Mouse (Mus musculus): ENCODE results near the gene Sh3bgrl2. TPM values are rescaled to one million over a fixed set of nuclear protein-coding genes. Genes with fewer than 3 reads are reported as not detected.

Gene Sh3bgrl2
- polyA plus RNA-seq, 1 experiment from 2014 or later, result 19.4 TPM

DNA sequence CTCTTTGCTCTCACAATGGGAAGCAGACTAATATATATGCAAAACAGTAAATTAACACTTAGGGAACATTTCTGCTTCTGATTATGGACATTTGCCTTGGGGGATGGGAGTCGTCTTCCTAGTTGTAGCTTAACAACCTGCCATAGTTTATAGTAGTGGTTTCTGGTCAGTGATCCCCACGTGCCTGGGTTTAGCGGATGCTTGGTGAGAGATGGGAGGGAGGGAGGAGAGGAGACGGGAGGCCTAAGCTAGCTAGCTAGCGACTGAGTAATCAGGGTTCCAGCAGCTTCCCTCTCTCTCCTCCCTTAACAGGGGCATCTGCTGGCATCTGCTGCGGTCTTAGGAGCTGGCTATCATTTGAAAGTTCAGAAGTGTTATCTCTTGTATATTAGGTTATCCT lies 8.1 kb downstream of the Sh3bgrl2 start:
- H3K4me2 ChIP-seq (ENCODE audit: low read length), result no peak overlapping the region
- H3K9me3 ChIP-seq (ENCODE audit: control insufficient read depth, low read length), result no peaks in the 10 kb centered on the region
- peak; percentile 29; the same call in 1 of the 2 replicates for ATAC-seq
- no peaks in the 10 kb centered on the region for H3K27me3 ChIP-seq (replicated peaks; ENCODE audit: control insufficient read depth, insufficient read depth, low read length)
- no peak overlapping the region for H3K4me3 ChIP-seq (replicated peaks; ENCODE audit: low read length)
- no peak overlapping the region for H3K9ac ChIP-seq (replicated peaks; ENCODE audit: low read depth, low read length)
- H3K36me3 ChIP-seq (ENCODE audit: control insufficient read depth, insufficient read depth), result no peaks in the 10 kb centered on the region
- peak overlapping the region; percentile 58 for H3K27ac ChIP-seq (ENCODE audit: low read length)
- WGBS, result 36% methylated on average over 6 of the region's 6 CpGs
- peaks cover 24% of the 10 kb centered on the region for H3K4me1 ChIP-seq (replicated peaks; ENCODE audit: control insufficient read depth, insufficient read depth, low read length)

DNA sequence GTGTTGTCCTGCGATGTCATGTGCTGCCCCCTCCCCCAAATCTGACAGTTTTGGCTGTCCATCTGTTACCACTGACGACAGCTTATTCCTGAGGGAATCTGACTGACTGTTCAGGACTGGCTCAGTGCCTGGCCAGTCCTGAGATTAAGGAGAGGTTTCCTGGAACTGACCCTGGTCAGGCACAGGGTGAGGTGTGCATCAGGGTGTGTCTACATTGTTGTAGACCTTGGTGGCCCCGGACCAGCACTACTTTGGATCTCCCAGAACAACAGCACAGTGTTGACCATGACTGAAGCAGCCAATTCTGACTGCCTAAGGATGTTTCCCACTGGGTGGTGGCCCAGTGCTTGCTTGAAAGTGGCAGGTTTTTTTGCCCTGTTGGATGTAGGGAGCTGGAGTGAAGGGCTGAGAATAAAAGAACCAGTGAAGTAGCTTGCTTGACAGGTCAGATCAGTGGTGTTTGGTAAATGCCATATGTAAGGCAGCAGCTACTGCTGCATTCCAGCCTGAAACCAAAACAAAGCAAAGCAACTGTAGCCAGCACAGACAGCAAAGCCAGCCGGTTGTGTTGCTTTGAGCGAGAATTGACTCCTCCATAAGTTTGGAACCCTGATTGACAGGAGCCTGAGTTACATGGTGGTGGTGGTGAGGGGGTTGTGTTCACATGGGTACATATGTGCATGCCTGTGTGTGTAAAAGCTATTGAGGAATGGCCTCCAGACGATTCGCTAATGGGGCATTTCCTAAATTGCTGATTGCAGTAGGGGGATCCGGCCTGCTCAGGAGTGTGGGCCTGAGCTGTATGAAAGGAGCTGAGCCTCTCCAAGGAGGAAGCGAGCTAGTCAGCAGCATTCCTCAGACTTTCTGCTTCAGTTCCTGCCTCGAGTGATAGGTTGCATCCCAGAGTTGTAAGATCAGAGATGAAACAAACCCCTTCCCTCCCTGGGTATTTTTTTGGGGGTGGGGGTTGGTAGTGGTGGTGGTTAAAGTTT lies 8.9 kb downstream of the Sh3bgrl2 start:
- Histone ChIP-seq H3K27ac (ENCODE audit: low read length) (peak overlapping the region; percentile 85), H3K4me1 (replicated peaks; ENCODE audit: control insufficient read depth, insufficient read depth, low read length) (peaks cover 24% of the 10 kb centered on the region), H3K9me3 (ENCODE audit: control insufficient read depth, low read length) (no peaks in the 10 kb centered on the region), H3K4me2 (ENCODE audit: low read length) (no peak overlapping the region), H3K27me3 (replicated peaks; ENCODE audit: control insufficient read depth, insufficient read depth, low read length) (no peaks in the 10 kb centered on the region), H3K9ac (replicated peaks; ENCODE audit: low read depth, low read length) (no peak overlapping the region), H3K36me3 (ENCODE audit: control insufficient read depth, insufficient read depth) (no peaks in the 10 kb centered on the region), H3K4me3 (replicated peaks; ENCODE audit: low read length) (no peak overlapping the region)
- WGBS, result 43% methylated on average over 10 of the region's 10 CpGs
- ATAC-seq, result peak; percentile 59

DNA sequence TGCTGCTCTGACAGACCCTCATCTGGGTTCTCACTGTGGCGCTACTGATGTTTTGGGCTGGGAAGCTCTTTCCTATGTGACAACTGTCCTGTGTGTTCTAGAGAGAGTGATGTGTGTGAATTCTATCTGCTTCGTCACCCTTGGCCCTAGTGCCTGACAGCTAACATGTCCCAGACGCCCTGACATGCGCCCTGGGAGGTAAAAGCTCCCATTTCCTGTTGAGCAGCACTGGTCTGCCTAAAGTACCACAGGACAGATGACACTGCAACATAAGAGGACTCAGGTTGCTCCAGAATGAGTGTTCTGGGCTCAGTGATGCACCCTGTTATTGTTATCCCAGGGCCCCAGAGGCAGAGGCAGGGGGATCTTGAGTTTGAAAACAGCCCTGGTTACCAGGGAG lies 12.5 kb downstream of the Sh3bgrl2 start:
- Histone ChIP-seq H3K27me3 (replicated peaks; ENCODE audit: control insufficient read depth, insufficient read depth, low read length) (no peaks in the 10 kb centered on the region), H3K36me3 (ENCODE audit: control insufficient read depth, insufficient read depth) (no peaks in the 10 kb centered on the region)

DNA sequence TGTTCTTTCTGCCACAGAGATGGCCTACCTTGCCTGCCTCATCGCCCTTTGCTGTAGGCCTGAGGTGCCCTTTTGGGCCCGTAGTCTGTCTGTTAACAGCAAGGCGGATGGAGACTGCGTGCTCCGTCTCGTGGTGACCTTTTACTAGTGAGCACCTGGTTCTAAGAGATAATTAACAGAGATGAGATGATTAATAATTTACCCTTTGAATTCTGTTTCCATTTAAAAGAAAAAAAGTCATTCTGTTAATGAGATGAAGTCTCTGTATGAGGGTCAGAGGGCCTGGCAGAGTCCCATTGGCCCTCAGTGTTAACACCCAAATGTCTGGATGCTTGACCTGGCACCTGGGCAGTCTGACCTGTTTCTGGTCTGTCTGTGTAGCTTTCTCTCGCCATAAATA lies 14.8 kb downstream of the Sh3bgrl2 start:
- Histone ChIP-seq H3K27ac (ENCODE audit: low read length) (no peak overlapping the region), H3K9ac (replicated peaks; ENCODE audit: low read depth, low read length) (no peak overlapping the region), H3K27me3 (replicated peaks; ENCODE audit: control insufficient read depth, insufficient read depth, low read length) (no peaks in the 10 kb centered on the region), H3K4me1 (replicated peaks; ENCODE audit: control insufficient read depth, insufficient read depth, low read length) (peaks cover 21% of the 10 kb centered on the region), H3K9me3 (ENCODE audit: control insufficient read depth, low read length) (no peaks in the 10 kb centered on the region), H3K36me3 (ENCODE audit: control insufficient read depth, insufficient read depth) (no peaks in the 10 kb centered on the region), H3K4me2 (ENCODE audit: low read length) (no peak overlapping the region), H3K4me3 (replicated peaks; ENCODE audit: low read length) (no peak overlapping the region)
- WGBS, result 93% methylated on average over 7 of the region's 7 CpGs
- no peak for ATAC-seq

More for the DNA sequence above, 12.5 kb downstream of the Sh3bgrl2 start:
- Histone ChIP-seq H3K4me1 (replicated peaks; ENCODE audit: control insufficient read depth, insufficient read depth, low read length) (peaks cover 38% of the 10 kb centered on the region), H3K4me2 (ENCODE audit: low read length) (no peak overlapping the region), H3K9me3 (ENCODE audit: control insufficient read depth, low read length) (no peaks in the 10 kb centered on the region), H3K27ac (ENCODE audit: low read length) (no peak overlapping the region), H3K9ac (replicated peaks; ENCODE audit: low read depth, low read length) (no peak overlapping the region), H3K4me3 (replicated peaks; ENCODE audit: low read length) (no peak overlapping the region)
- ATAC-seq, result no peak
- 90% methylated on average over 4 of the region's 4 CpGs for WGBS

DNA sequence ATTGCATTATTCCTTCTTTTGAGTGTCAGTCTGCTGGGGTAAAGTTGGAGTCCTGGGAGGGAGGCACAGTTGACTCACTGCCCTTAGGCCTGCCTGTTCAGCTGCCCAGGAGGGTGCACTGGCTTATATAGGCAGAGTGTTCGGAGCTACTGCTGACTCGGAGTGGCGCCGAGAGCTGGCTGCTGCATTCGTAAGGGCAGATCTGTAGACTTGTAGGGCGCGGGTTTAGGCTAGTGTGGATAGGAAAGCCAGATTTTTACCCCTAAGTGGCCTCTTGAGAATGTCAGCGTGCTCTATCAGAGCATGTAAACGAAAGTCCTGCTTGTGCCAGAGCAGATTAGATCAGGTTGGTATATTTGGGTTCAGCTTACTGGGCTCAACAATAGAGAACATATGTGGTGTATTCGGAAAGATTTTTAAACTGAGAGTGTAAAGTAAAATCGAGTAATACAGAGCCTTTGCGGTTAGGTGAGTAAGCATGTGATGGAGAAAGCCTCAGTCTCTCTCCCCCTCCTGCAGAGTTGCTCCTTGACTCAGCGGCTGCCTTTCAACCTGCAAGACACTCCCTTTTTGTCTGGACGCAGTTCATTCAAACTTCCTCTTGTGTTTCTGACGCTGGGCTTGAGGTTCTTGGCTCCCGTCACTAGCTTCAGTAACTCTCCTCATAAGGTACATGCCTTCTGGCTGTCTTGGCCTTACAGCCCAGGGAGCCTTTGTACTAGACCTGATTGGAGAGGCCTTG lies 15.9 kb downstream of the Sh3bgrl2 start:
- H3K9ac ChIP-seq (replicated peaks; ENCODE audit: low read depth, low read length), result no peak overlapping the region
- no peak overlapping the region for H3K4me2 ChIP-seq (ENCODE audit: low read length)
- ATAC-seq, result no peak
- H3K9me3 ChIP-seq (ENCODE audit: control insufficient read depth, low read length), result no peaks in the 10 kb centered on the region
- no peaks in the 10 kb centered on the region for H3K36me3 ChIP-seq (ENCODE audit: control insufficient read depth, insufficient read depth)
- H3K4me3 ChIP-seq (replicated peaks; ENCODE audit: low read length), result no peak overlapping the region
- no peaks in the 10 kb centered on the region for H3K27me3 ChIP-seq (replicated peaks; ENCODE audit: control insufficient read depth, insufficient read depth, low read length)
- H3K4me1 ChIP-seq (replicated peaks; ENCODE audit: control insufficient read depth, insufficient read depth, low read length), result peaks cover 21% of the 10 kb centered on the region
- no peak overlapping the region for H3K27ac ChIP-seq (ENCODE audit: low read length)
- 34% methylated on average over 16 of the region's 16 CpGs for WGBS

DNA sequence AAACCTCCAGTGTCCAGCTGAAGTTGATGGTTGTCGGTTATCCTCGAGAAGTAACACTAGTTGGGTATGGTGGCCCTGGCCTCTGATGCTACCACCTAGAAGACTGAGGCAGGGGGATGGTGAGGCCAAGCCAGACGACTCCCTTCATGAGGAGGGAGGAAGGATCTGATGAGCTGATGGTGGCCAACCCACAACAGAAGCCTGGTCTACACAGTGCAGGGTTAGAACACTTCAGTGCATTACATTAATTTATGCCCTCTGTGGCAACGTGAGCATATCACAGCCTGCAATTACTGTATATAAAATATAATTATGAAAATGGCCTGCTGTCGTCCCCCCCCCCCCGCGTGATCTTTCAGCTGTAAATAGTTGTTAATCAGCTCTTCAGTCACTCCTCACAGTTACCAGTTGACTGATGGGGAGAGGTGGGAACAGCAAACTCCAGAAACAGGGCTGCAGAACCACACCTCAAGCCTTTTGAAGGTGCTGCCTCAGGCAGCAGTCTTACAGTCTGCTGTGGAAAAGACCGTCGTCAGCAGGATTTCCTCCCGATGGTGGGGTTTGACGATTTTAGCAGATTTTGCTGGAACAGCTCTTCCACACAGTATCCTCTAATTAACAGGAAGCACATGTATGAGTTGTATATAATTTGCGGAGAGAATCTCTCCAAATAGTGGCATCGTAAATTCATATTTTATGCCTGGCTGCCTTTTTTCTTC lies 17.0 kb downstream of the Sh3bgrl2 start:
- H3K27ac ChIP-seq (ENCODE audit: low read length), result peak overlapping the region; percentile 65
- H3K9me3 ChIP-seq (ENCODE audit: control insufficient read depth, low read length), result no peaks in the 10 kb centered on the region
- H3K9ac ChIP-seq (replicated peaks; ENCODE audit: low read depth, low read length), result no peak overlapping the region
- H3K4me3 ChIP-seq (replicated peaks; ENCODE audit: low read length), result no peak overlapping the region
- no peaks in the 10 kb centered on the region for H3K27me3 ChIP-seq (replicated peaks; ENCODE audit: control insufficient read depth, insufficient read depth, low read length)
- H3K4me1 ChIP-seq (replicated peaks; ENCODE audit: control insufficient read depth, insufficient read depth, low read length), result peaks cover 24% of the 10 kb centered on the region
- no peaks in the 10 kb centered on the region for H3K36me3 ChIP-seq (ENCODE audit: control insufficient read depth, insufficient read depth)
- peak; percentile 72 for ATAC-seq
- no peak overlapping the region for H3K4me2 ChIP-seq (ENCODE audit: low read length)
- WGBS, result 67% methylated on average over 13 of the region's 13 CpGs

DNA sequence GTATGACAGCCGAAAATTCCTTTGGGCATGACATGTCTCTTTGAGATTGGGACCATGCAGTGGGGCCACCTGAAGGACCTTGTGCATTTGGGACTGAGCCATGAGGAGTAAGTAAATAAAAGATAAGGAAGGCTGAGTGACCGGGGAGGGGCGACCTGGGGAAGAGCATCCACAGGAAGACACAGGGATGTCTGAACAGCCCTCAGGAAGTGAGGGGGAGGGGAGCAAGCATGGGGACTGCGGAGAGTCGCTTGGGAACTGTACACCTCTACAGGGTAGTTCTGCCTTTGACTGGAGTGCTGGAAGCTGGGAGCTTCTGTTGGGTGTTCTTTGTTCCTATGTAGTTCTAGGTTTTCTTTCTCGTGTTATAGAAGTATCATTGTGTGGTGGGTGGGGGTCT lies 18.0 kb downstream of the Sh3bgrl2 start:
- 91% methylated on average over 6 of the region's 6 CpGs for WGBS
- ATAC-seq, result no peak

DNA sequence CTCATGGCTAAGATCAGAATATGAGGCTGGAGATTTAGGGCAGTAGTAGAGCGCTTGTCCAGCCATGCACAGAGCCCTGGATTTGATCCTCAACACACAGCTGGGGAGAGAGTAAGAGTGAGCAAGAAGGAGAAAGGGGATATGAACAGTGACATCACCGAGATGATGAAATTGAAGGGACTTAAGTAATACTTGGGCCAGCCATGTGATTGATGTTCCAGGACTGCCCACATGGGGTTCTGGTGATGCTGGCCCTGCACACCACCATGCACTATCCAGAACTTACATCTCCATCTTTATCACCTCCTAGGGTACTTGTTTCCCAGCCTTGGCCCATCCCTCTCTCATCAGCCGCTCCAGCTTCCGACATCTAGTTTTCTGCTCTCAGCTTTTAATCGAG lies 20.0 kb downstream of the Sh3bgrl2 start:
- ATAC-seq, result no peak
- H3K9me3 ChIP-seq (ENCODE audit: control insufficient read depth, low read length), result no peaks in the 10 kb centered on the region
- 88% methylated on average over 5 of the region's 5 CpGs for WGBS
- no peaks in the 10 kb centered on the region for H3K36me3 ChIP-seq (ENCODE audit: control insufficient read depth, insufficient read depth)
- no peak overlapping the region for H3K4me2 ChIP-seq (ENCODE audit: low read length)
- H3K27me3 ChIP-seq (replicated peaks; ENCODE audit: control insufficient read depth, insufficient read depth, low read length), result no peaks in the 10 kb centered on the region
- H3K9ac ChIP-seq (replicated peaks; ENCODE audit: low read depth, low read length), result no peak overlapping the region
- no peak overlapping the region for H3K4me3 ChIP-seq (replicated peaks; ENCODE audit: low read length)
- no peak overlapping the region for H3K27ac ChIP-seq (ENCODE audit: low read length)
- H3K4me1 ChIP-seq (replicated peaks; ENCODE audit: control insufficient read depth, insufficient read depth, low read length), result peaks cover 25% of the 10 kb centered on the region

More for the DNA sequence above, 18.0 kb downstream of the Sh3bgrl2 start:
- no peak overlapping the region for H3K9ac ChIP-seq (replicated peaks; ENCODE audit: low read depth, low read length)
- no peak overlapping the region for H3K4me3 ChIP-seq (replicated peaks; ENCODE audit: low read length)
- H3K27me3 ChIP-seq (replicated peaks; ENCODE audit: control insufficient read depth, insufficient read depth, low read length), result no peaks in the 10 kb centered on the region
- no peak overlapping the region for H3K27ac ChIP-seq (ENCODE audit: low read length)
- H3K4me2 ChIP-seq (ENCODE audit: low read length), result no peak overlapping the region
- H3K4me1 ChIP-seq (replicated peaks; ENCODE audit: control insufficient read depth, insufficient read depth, low read length), result peaks cover 24% of the 10 kb centered on the region
- no peaks in the 10 kb centered on the region for H3K9me3 ChIP-seq (ENCODE audit: control insufficient read depth, low read length)
- H3K36me3 ChIP-seq (ENCODE audit: control insufficient read depth, insufficient read depth), result no peaks in the 10 kb centered on the region

DNA sequence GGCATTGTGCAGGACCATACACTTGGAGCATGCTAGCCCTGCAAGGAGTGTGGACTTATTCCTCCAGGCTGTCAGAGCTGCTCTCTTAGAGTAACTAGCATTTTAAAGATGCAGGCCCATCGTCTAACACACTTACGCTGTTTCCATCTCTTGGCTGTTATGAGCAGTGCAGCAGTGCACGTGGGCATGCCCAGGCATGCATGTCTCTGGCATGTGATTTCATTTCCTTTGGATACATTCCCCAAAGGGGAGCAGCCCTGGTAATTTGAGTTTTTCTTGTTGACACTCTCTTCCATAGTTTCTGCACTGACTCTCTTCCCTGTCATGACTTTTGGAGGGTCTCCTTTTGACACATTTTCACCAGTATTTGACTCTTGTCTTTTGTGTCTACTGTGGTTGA lies 20.8 kb downstream of the Sh3bgrl2 start:
- H3K4me3 ChIP-seq (replicated peaks; ENCODE audit: low read length), result no peak overlapping the region
- ATAC-seq, result peak; percentile 44
- H3K9ac ChIP-seq (replicated peaks; ENCODE audit: low read depth, low read length), result no peak overlapping the region
- no peaks in the 10 kb centered on the region for H3K27me3 ChIP-seq (replicated peaks; ENCODE audit: control insufficient read depth, insufficient read depth, low read length)
- H3K9me3 ChIP-seq (ENCODE audit: control insufficient read depth, low read length), result no peaks in the 10 kb centered on the region
- H3K27ac ChIP-seq (ENCODE audit: low read length), result peak overlapping the region; percentile 5; the same call in 1 of the 2 replicates
- H3K36me3 ChIP-seq (ENCODE audit: control insufficient read depth, insufficient read depth), result no peaks in the 10 kb centered on the region
- peaks cover 22% of the 10 kb centered on the region for H3K4me1 ChIP-seq (replicated peaks; ENCODE audit: control insufficient read depth, insufficient read depth, low read length)
- H3K4me2 ChIP-seq (ENCODE audit: low read length), result no peak overlapping the region
- WGBS, result 56% methylated on average over 3 of the region's 3 CpGs

Measured in forebrain, embryonic 16.5 days (tissue).